Mouse (Mus musculus) heart, embryonic 15.5 days (tissue): ENCODE measurements around the gene Bud23. TPM values are rescaled to one million over a fixed set of nuclear protein-coding genes. Genes with fewer than 3 reads are reported as not detected.

ENCODE experiments used
- ATAC-seq: fragments of 200-750 bp; cut with Nextera tagmentation; replicated peaks from 2 replicates; pipeline ENCODE4 v1.8.0; 2017; ENCODE audit warnings: low read depth, moderate TSS enrichment; ENCODE audit not compliant: insufficient number of reproducible peaks, insufficient read depth, low FRiP score
- H3K27ac ChIP-seq: fragments of 300-500 bp; sonication (generic); 2 replicates; pipeline ENCODE4 v1.5.1; 2015; ENCODE audit warnings: mild to moderate bottlenecking, inconsistent platforms
- H3K27me3 ChIP-seq: fragments of 300-500 bp; sonication (generic); 2 replicates; pipeline ENCODE4 v1.6.1; 2015; ENCODE audit warnings: inconsistent platforms
- H3K36me3 ChIP-seq: fragments of 300-500 bp; sonication (generic); 2 replicates; pipeline ENCODE4 v1.6.1; 2015; ENCODE audit warnings: mild to moderate bottlenecking, inconsistent platforms
- H3K4me1 ChIP-seq: fragments of 300-500 bp; sonication (generic); replicated peaks from 2 replicates; pipeline ENCODE4 v1.6.1; 2015; ENCODE audit warnings: inconsistent platforms
- H3K4me2 ChIP-seq: fragments of 300-500 bp; sonication (generic); 2 replicates; pipeline ENCODE4 v1.6.1; 2015; ENCODE audit warnings: inconsistent platforms, mild to moderate bottlenecking, moderate library complexity
- H3K4me3 ChIP-seq: fragments of 300-500 bp; sonication (generic); 2 replicates; pipeline ENCODE4 v1.5.1; 2015; ENCODE audit warnings: mild to moderate bottlenecking, inconsistent platforms
- H3K9ac ChIP-seq: fragments of 300-500 bp; sonication (generic); 2 replicates; pipeline ENCODE4 v1.6.1; 2015; ENCODE audit warnings: mild to moderate bottlenecking, inconsistent platforms
- H3K9me3 ChIP-seq: fragments of 300-500 bp; sonication (generic); replicated peaks from 2 replicates; pipeline ENCODE4 v1.6.1; 2016; ENCODE audit warnings: inconsistent platforms
- WGBS: fragments of 180-500 bp; shearing (Covaris S2); methylation state at CpG from one replicate; pipeline ENCODE4 v1.1.7; 2015; ENCODE audit warnings: mixed read lengths; 5-methylcytosine and 5-hydroxymethylcytosine counted together
- polyA plus RNA-seq: library from polyadenylated mRNA; unstranded; fragments of >200 nt; fragmentation: Nextera tagmentation; extraction: Ambion mirVana; gene quantifications from 2 replicates; pipeline ENCODE4 v1.2.1, GENCODE M21; 2015

Gene Bud23
- polyA plus RNA-seq, 1 experiment from 2014 or later: 49.4 TPM

DNA sequence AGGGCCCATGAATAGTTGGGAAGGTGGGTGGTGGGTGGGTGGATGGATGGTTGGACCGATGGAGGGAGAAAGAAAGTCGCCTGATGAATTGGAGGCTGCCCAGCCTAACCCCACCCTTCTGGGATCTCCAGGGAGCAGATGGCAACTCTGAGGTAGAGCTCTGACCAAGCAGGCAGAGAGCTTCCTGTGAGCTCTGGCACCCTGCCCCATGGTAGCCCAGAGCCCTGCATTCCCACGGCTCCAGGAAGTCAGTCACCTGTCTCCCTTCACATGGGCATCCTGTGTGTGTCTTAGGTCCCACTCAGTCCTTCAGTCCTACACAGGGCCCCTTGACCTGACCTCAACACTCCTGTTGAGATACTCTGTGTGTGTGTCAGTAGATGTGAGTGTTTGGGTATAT lies 26.8 kb downstream of the Bud23 start:
- Histone ChIP-seq H3K4me3 (no peak overlapping the region), H3K27ac (no peak overlapping the region), H3K36me3 (peaks cover 3% of the 10 kb centered on the region; the same call in 1 of the 2 replicates), H3K4me2 (no peak overlapping the region), H3K4me1 (peaks cover 18% of the 10 kb centered on the region), H3K9me3 (no peaks in the 10 kb centered on the region), H3K9ac (no peak overlapping the region), H3K27me3 (no peaks in the 10 kb centered on the region)
- no peak for ATAC-seq
- 79% methylated on average over 3 of the region's 3 CpGs for WGBS

- WGBS: 60% methylated on average over 18 of the region's 18 CpGs
- ATAC-seq: no peak
- H3K9me3 ChIP-seq: no peaks in the 10 kb centered on the region
Observed at GRCm38 (mm10) chr5:135035608-135036359, 29.0 kb downstream of the Bud23 start.

DNA sequence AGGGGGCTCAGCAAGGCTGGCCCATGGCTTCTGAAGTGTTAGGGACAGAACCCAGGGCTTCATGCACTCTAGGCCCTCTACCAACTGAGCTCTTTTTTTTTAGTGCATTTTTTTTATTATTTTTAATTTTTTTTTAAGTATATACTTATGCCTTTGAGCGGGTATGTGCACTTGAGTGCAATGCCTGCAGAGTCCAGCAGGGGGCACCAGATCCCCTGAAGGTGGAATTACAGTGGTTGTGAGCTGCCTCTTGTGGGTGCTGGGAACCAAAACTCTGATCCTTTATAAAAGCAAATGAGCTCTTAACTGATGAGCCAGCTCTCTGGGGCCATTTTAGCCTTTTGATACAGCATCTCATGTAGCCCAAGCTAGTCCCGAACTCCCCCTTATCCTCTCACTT lies 30.2 kb downstream of the Bud23 start:
- Histone ChIP-seq H3K27ac (no peak overlapping the region), H3K4me3 (no peak overlapping the region), H3K9ac (no peak overlapping the region), H3K36me3 (peaks cover 3% of the 10 kb centered on the region; the same call in 1 of the 2 replicates), H3K27me3 (no peaks in the 10 kb centered on the region), H3K4me1 (peaks cover 4% of the 10 kb centered on the region), H3K4me2 (no peak overlapping the region), H3K9me3 (no peaks in the 10 kb centered on the region)
- no peak for ATAC-seq
- 93% methylated on average over 2 of the region's 2 CpGs for WGBS

More at GRCm38 (mm10) chr5:135035608-135036359, 29.0 kb downstream of the Bud23 start:
- peaks cover 16% of the 10 kb centered on the region for H3K4me1 ChIP-seq
- H3K27me3 ChIP-seq: no peaks in the 10 kb centered on the region
- H3K4me2 ChIP-seq: no peak overlapping the region
- no peak overlapping the region for H3K4me3 ChIP-seq
- H3K27ac ChIP-seq: no peak overlapping the region
- no peak overlapping the region for H3K9ac ChIP-seq
- H3K36me3 ChIP-seq: peaks cover 3% of the 10 kb centered on the region; the same call in 1 of the 2 replicates

DNA sequence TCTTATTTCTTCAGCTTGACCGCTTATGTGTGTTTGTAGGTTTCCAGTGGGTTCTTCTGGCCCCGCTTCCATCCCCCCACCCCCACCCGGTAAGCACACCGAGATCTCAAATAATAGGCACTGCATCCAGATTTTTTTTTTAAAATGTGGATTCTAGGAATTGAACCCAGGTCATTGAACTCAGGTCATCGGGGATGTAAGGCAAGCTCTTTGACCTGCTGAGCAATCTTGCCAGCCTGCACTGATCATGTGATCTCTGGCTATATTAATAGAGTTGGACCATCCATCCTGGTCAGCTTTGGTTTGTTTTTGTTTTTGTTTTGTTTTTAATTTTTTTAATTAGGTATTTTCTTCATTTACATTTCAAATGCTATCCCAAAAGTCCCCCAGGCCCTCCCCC lies 32.2 kb downstream of the Bud23 start:
- Histone ChIP-seq H3K4me3 (no peak overlapping the region), H3K4me1 (peaks cover 16% of the 10 kb centered on the region), H3K27ac (no peak overlapping the region), H3K36me3 (no peaks in the 10 kb centered on the region), H3K9ac (no peak overlapping the region), H3K9me3 (no peaks in the 10 kb centered on the region), H3K27me3 (no peaks in the 10 kb centered on the region), H3K4me2 (no peak overlapping the region)
- 91% methylated on average over 5 of the region's 5 CpGs for WGBS
- ATAC-seq: no peak

- peak overlapping the region; percentile 55 for H3K27ac ChIP-seq
- no peak overlapping the region for H3K4me3 ChIP-seq
- H3K27me3 ChIP-seq: no peaks in the 10 kb centered on the region
- H3K4me1 ChIP-seq: peaks cover 35% of the 10 kb centered on the region
- H3K9ac ChIP-seq: no peak overlapping the region
- WGBS: 34% methylated on average over 18 of the region's 18 CpGs
- peak; percentile 18; the same call in 1 of the 2 replicates for ATAC-seq
- no peaks in the 10 kb centered on the region for H3K36me3 ChIP-seq
- no peaks in the 10 kb centered on the region for H3K9me3 ChIP-seq
- H3K4me2 ChIP-seq: peak overlapping the region; percentile 46
Observed at GRCm38 (mm10) chr5:135029007-135029854, 35.5 kb downstream of the Bud23 start.

DNA sequence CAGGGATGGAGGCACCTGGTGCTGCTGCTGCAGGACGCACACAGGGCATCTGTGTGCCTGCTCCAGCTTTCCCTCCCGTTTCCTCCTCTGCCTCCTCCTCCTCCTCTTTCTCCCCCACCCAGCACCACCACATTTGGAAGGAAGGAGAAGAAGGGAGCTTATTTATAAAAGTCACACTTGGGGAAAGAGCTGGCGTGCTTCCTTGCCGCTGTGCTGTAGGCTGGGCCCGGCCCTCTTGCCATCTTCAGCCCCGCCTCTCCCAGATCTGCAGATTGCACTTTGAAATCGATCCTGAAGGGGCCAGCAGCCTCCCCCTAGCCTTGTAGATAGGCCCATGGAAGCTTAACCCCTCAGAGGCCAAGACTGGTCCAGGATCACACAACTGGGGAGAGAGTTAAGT lies 38.9 kb downstream of the Bud23 start:
- Histone ChIP-seq H3K9ac (no peak overlapping the region), H3K27ac (no peak overlapping the region), H3K9me3 (no peaks in the 10 kb centered on the region), H3K4me2 (peak overlapping the region; percentile 88), H3K27me3 (no peaks in the 10 kb centered on the region), H3K36me3 (no peaks in the 10 kb centered on the region), H3K4me3 (peak overlapping the region; percentile 17; the same call in 1 of the 2 replicates), H3K4me1 (peaks cover 65% of the 10 kb centered on the region)
- no peak for ATAC-seq
- 28% methylated on average over 7 of the region's 7 CpGs for WGBS

DNA sequence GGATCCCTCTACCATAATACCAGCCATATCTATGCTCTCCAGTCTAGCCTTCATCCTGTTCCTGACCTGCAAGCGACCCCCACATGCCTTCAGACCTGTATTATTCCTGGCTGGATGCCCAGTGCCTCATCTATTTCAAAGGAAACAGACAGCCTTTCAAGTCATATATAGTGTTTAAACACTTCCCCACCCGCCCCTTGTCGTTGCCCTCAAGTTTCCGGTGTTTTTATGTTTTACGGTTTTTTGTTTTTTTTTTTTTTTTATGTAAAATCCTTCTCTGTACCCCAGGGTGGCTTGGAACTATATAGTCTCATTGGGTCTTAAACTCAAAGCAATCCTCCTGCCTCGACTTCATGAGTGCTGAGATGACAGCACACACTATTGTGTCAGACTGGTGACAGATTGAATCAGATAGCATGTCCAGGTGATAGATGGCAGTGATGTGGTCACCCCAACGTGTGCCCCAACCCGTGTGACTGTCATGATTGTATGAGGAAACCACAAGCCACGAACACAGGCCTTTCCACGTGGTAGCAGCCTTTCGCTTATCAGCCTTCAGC lies 40.0 kb downstream of the Bud23 start:
- 25% methylated on average over 11 of the region's 11 CpGs for WGBS
- Histone ChIP-seq H3K9me3 (no peaks in the 10 kb centered on the region), H3K27me3 (no peaks in the 10 kb centered on the region), H3K4me3 (peak overlapping the region; percentile 76), H3K27ac (peak overlapping the region; percentile 66; the same call in 1 of the 2 replicates), H3K4me2 (peak overlapping the region; percentile 88), H3K4me1 (peaks cover 65% of the 10 kb centered on the region), H3K9ac (peak overlapping the region; percentile 77), H3K36me3 (no peaks in the 10 kb centered on the region)
- ATAC-seq: no peak

- peak within 1 kb of the TSS; percentile 88 for H3K4me2 ChIP-seq
- peak; percentile 87 for ATAC-seq
- H3K4me3 ChIP-seq: peak within 1 kb of the TSS; percentile 76
- peaks cover 54% of the 10 kb centered on the region for H3K4me1 ChIP-seq
- H3K27me3 ChIP-seq: no peaks in the 10 kb centered on the region
- H3K27ac ChIP-seq: peak within 1 kb of the TSS; percentile 86
- no peaks in the 10 kb centered on the region for H3K9me3 ChIP-seq
- peak within 1 kb of the TSS; percentile 77 for H3K9ac ChIP-seq
- under 1% methylated on average over 60 of the region's 61 CpGs for WGBS
- H3K36me3 ChIP-seq: no peaks in the 10 kb centered on the region
Observed at GRCm38 (mm10) chr5:135023344-135024173, 41.2 kb downstream of the Bud23 start, which contains the start of gene Stx1a. Gene Stx1a (plus strand): TSS chr5:135023482.

- H3K9me3 ChIP-seq: no peaks in the 10 kb centered on the region
- no peaks in the 10 kb centered on the region for H3K36me3 ChIP-seq
- H3K27ac ChIP-seq: peak overlapping the region; percentile 86
- WGBS: 14% methylated on average over 6 of the region's 6 CpGs
- no peaks in the 10 kb centered on the region for H3K27me3 ChIP-seq
- no peak overlapping the region for H3K9ac ChIP-seq
- H3K4me2 ChIP-seq: no peak overlapping the region; the same call in 1 of the 2 replicates
- H3K4me3 ChIP-seq: no peak overlapping the region
- H3K4me1 ChIP-seq: peaks cover 52% of the 10 kb centered on the region
- ATAC-seq: peak; percentile 85
Observed at GRCm38 (mm10) chr5:135021814-135022213, 42.9 kb downstream of the Bud23 start.

DNA sequence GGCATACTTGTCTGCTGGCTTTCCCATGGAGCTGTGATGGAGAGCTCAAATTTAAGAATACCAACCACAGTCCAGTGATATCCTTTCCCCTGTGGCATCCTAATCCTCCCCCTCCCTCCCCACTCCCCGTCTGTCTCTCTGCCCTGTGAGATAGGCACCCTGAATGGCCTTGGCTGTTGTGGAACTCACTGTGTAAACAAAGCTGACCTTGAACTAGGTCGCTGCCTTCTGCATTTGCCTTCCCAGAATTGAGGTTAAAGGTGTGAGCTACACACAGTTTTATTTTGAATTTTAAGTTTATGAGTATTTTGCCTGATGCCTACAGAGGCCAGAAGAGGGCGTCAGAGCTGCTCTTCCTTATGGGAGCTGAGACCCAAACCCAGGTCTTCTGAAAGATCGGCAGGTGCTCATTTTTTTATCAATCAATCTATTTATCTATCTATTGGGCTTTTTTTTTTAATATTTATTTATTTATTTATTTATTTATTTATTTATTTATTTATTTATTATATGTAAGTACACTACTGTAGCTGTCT lies 48.5 kb downstream of the Bud23 start:
- Histone ChIP-seq H3K4me3 (no peak overlapping the region), H3K9me3 (no peaks in the 10 kb centered on the region), H3K4me1 (peaks cover 25% of the 10 kb centered on the region), H3K27ac (no peak overlapping the region), H3K27me3 (no peaks in the 10 kb centered on the region), H3K4me2 (no peak overlapping the region), H3K36me3 (no peaks in the 10 kb centered on the region), H3K9ac (no peak overlapping the region)
- ATAC-seq: no peak
- WGBS: 46% methylated on average over 4 of the region's 4 CpGs
